22 mouse cellular contexts compared by ENCODE assay signal in genomic region chr8:114004436-114004835, GRCm38 (mm10).
A peak's percentile ranks its signal among the peaks of the same experiment; 100 is the strongest.
DNase-seq lines count a peak whose midpoint lies in the region; ATAC-seq lines count a peak whose summit lies in the region.
"Had no signal": no experiment of that assay in that cellular context is flagged by ENCODE, and none has a peak within 500 bp of the region (broad histone marks: within the 10 kb centered on the region; RNA-seq: fewer than 3 reads in every experiment).

No protein-coding gene starts in this region.

- peak; percentile 9 for DNase-seq in urinary bladder, postnatal 14 days (ENCODE audit: low spot score)
- DNase-seq in urinary bladder, adult 2 months (ENCODE audit: low spot score): no peak
- DNase-seq in fat pad, adult 2 months (ENCODE audit: extremely low read depth, low read depth, low spot score): peak; percentile 65
- peak; percentile 62 for DNase-seq in gonadal fat pad, adult 2 months (ENCODE audit: low read depth)
- DNase-seq in limb, embryonic 10.5 days (ENCODE audit: low spot score): peak; percentile 24
- DNase-seq in embryonic facial prominence, embryonic 10.5 days (ENCODE audit: low spot score): no peak
- DNase-seq in testis, postnatal 14 days (ENCODE audit: low spot score): no peak
- DNase-seq: adrenal gland, adult 2 months; adrenal gland, adult 8-10 months; adrenal gland, postnatal 10 days; adrenal gland, postnatal 14 days; adrenal gland, postnatal 25 days; adrenal gland, postnatal 36 days; B cell, adult 2 months; cerebellum, adult 11 months; cerebellum, adult 11-12 months had no signal

- peaks cover 2% of the 10 kb centered on the region for H3K4me1 ChIP-seq in limb, embryonic 10.5 days
- no peaks in the 10 kb centered on the region for H3K4me1 ChIP-seq in hindbrain, embryonic 13.5 days (replicated peaks)
- H3K4me1 ChIP-seq in embryonic facial prominence, embryonic 10.5 days: no peaks in the 10 kb centered on the region; the same call in 1 of the 2 replicates

- H3K27ac ChIP-seq in limb, embryonic 10.5 days: no peak overlapping the region
- H3K27ac ChIP-seq in hindbrain, embryonic 13.5 days: no peak overlapping the region
- no peak overlapping the region for H3K27ac ChIP-seq in embryonic facial prominence, embryonic 10.5 days (replicated peaks)

- no peaks in the 10 kb centered on the region for H3K9me3 ChIP-seq in limb, embryonic 10.5 days (replicated peaks)
- no peaks in the 10 kb centered on the region for H3K9me3 ChIP-seq in hindbrain, embryonic 13.5 days
- H3K9me3 ChIP-seq in embryonic facial prominence, embryonic 10.5 days: no peaks in the 10 kb centered on the region

- no peaks in the 10 kb centered on the region for H3K36me3 ChIP-seq in limb, embryonic 10.5 days
- H3K36me3 ChIP-seq in hindbrain, embryonic 13.5 days: no peaks in the 10 kb centered on the region
- no peaks in the 10 kb centered on the region for H3K36me3 ChIP-seq in embryonic facial prominence, embryonic 10.5 days (replicated peaks)
- H3K36me3 ChIP-seq: G1E had no signal

- H3K27me3 ChIP-seq in limb, embryonic 10.5 days (ENCODE audit: low read depth, poor library complexity, severe bottlenecking): no peaks in the 10 kb centered on the region
- no peaks in the 10 kb centered on the region for H3K27me3 ChIP-seq in hindbrain, embryonic 13.5 days
- no peaks in the 10 kb centered on the region for H3K27me3 ChIP-seq in embryonic facial prominence, embryonic 10.5 days (replicated peaks; ENCODE audit: low read depth, poor library complexity, severe bottlenecking)
- H3K27me3 ChIP-seq: CH12.LX had no signal

- no peak overlapping the region for H3K9ac ChIP-seq in hindbrain, embryonic 13.5 days

- no peak overlapping the region for H3K4me2 ChIP-seq in hindbrain, embryonic 13.5 days

- 79% methylated on average over 7 of the region's 7 CpGs for WGBS in limb, embryonic 10.5 days
- 87% methylated on average over 7 of the region's 7 CpGs for WGBS in hindbrain, embryonic 13.5 days
- WGBS in embryonic facial prominence, embryonic 10.5 days: 85% methylated on average over 7 of the region's 7 CpGs

- no peak for ATAC-seq in hindbrain, embryonic 13.5 days (ENCODE audit: low FRiP score)
- ATAC-seq: activated CD4-positive, CD25-positive, alpha-beta regulatory T cell, adult 4 months; CD4-positive, CD25-positive, alpha-beta regulatory T cell, adult 4 months; Patski had no signal

- H3K4me3 ChIP-seq in limb, embryonic 10.5 days: no peak overlapping the region
- no peak overlapping the region for H3K4me3 ChIP-seq in hindbrain, embryonic 13.5 days
- no peak overlapping the region for H3K4me3 ChIP-seq in embryonic facial prominence, embryonic 10.5 days

Comparison
In these comparisons a context has a peak if more than half of its experiments do, and no peak if none do; other contexts are left out.
1. DNase-seq: peak in urinary bladder, postnatal 14 days (single experiment), fat pad, adult 2 months (single experiment), gonadal fat pad, adult 2 months (single experiment) and limb, embryonic 10.5 days (single experiment); none in urinary bladder, adult 2 months (single experiment), embryonic facial prominence, embryonic 10.5 days (single experiment) and testis, postnatal 14 days (single experiment).